Mouse (Mus musculus): ENCODE data around the gene Fbxl15. TPM values are rescaled to one million over a fixed set of nuclear protein-coding genes. Genes with fewer than 3 reads are reported as not detected.

Gene Fbxl15
- polyA plus RNA-seq, 1 experiment, result 15.3 TPM

GRCm38 (mm10) chr19:46322144-46322995, 5.6 kb upstream of the Fbxl15 start:
- no peaks in the 10 kb centered on the region for H3K36me3 ChIP-seq (ENCODE audit: control insufficient read depth, insufficient read depth)
- H3K4me3 ChIP-seq, result no peak overlapping the region
- no peak overlapping the region for H3ac ChIP-seq (ENCODE audit: control insufficient read depth, insufficient read length)
- no peaks in the 10 kb centered on the region for H3K79me2 ChIP-seq (ENCODE audit: control insufficient read depth, insufficient read depth)
- TF ChIP-seq MYOG (IDR thresholded peaks at IDR 0.05; ENCODE audit: control insufficient read depth in 1 of 3, insufficient read depth in 1 of 3, insufficient read length in 2 of 3, low read depth in 2 of 3) (no peak), REST (IDR thresholded peaks at IDR 0.05; ENCODE audit: insufficient read depth, insufficient read length) (no peak), USF1 (IDR thresholded peaks at IDR 0.05; ENCODE audit: low read depth) (no peak), CEBPB (IDR thresholded peaks at IDR 0.05; ENCODE audit: insufficient read depth, poor library complexity, severe bottlenecking) (no peak)
- H3K27me3 ChIP-seq (ENCODE audit: control insufficient read depth, insufficient read depth, insufficient read length), result peaks cover 45% of the 10 kb centered on the region
- H3K4me2 ChIP-seq (ENCODE audit: low read depth), result no peak overlapping the region

GRCm38 (mm10) chr19:46322996-46323572, 4.9 kb upstream of the Fbxl15 start:
- Histone ChIP-seq H3ac (ENCODE audit: control insufficient read depth, insufficient read length) (no peak overlapping the region), H3K36me3 (ENCODE audit: control insufficient read depth, insufficient read depth) (no peaks in the 10 kb centered on the region), H3K27me3 (ENCODE audit: control insufficient read depth, insufficient read depth, insufficient read length) (peaks cover 38% of the 10 kb centered on the region), H3K79me2 (ENCODE audit: control insufficient read depth, insufficient read depth) (no peaks in the 10 kb centered on the region), H3K4me3 (no peak overlapping the region), H3K4me2 (ENCODE audit: low read depth) (no peak overlapping the region)
- TF ChIP-seq E2F4 (IDR thresholded peaks at IDR 0.05; ENCODE audit: insufficient read depth), result no peak
- no peak for TF ChIP-seq REST (IDR thresholded peaks at IDR 0.05; ENCODE audit: insufficient read depth, insufficient read length)
- TF ChIP-seq POLR2AphosphoS2 (IDR thresholded peaks at IDR 0.05; ENCODE audit: insufficient read length, low read depth), result no peak
- TF ChIP-seq POLR2A (IDR thresholded peaks at IDR 0.05; ENCODE audit: insufficient read length, low read depth), result no peak
- no peak for TF ChIP-seq SRF (IDR thresholded peaks at IDR 0.05; ENCODE audit: control insufficient read depth, insufficient read length, low read depth)
- no peak for TF ChIP-seq MAX (IDR thresholded peaks at IDR 0.05; ENCODE audit: low read depth)
- no peak for TF ChIP-seq USF1 (IDR thresholded peaks at IDR 0.05; ENCODE audit: low read depth)
- no peak for TF ChIP-seq CEBPB (IDR thresholded peaks at IDR 0.05; ENCODE audit: insufficient read depth, poor library complexity, severe bottlenecking)
- TF ChIP-seq TCF12 (IDR thresholded peaks at IDR 0.05; ENCODE audit: insufficient read depth, poor library complexity, severe bottlenecking), result no peak
- no peak for TF ChIP-seq MYOG (IDR thresholded peaks at IDR 0.05; ENCODE audit: control insufficient read depth in 1 of 3, insufficient read depth in 1 of 3, insufficient read length in 2 of 3, low read depth in 2 of 3)
- no peak for TF ChIP-seq TCF3 (IDR thresholded peaks at IDR 0.05; ENCODE audit: insufficient read length, low read depth)
- TF ChIP-seq MYOD1 (IDR thresholded peaks at IDR 0.05; ENCODE audit: control insufficient read depth in 1 of 3, insufficient read length in 2 of 3, low read depth in 2 of 3), result no peak

- H3ac ChIP-seq (ENCODE audit: control insufficient read depth, insufficient read length), result no peak overlapping the region
- TF ChIP-seq MYOD1 (IDR thresholded peaks at IDR 0.05; ENCODE audit: control insufficient read depth in 1 of 3, insufficient read length in 2 of 3, low read depth in 2 of 3), result no peak
- TF ChIP-seq CEBPB (IDR thresholded peaks at IDR 0.05; ENCODE audit: insufficient read depth, poor library complexity, severe bottlenecking), result no peak
- TF ChIP-seq MYOG (IDR thresholded peaks at IDR 0.05; ENCODE audit: control insufficient read depth in 1 of 3, insufficient read depth in 1 of 3, insufficient read length in 2 of 3, low read depth in 2 of 3), result no peak
- TF ChIP-seq TCF3 (IDR thresholded peaks at IDR 0.05; ENCODE audit: insufficient read length, low read depth), result no peak
Measured at GRCm38 (mm10) chr19:46323716-46324115, 4.3 kb upstream of the Fbxl15 start.

DNA sequence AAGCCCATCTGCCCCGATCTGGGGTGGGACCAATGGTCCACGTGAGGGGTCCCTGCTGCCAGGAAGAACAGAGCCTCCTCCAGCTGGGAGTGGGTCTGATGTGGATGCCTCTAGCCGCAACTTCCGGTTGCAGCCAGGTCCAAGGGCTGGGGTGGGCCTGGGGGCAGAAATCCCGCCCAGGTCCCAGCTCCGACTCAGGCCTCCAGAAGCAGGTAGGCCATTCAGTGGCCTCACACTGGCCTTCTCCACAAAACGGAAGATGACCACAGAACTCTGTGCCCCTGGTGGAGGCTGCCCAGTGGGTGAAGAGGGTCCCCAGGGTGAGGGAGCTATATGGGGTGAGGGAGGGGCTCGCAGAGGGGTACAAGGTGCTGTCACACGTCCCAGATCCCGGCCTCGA, 3.6 kb upstream of the Fbxl15 start:
- no peak for TF ChIP-seq TCF3 (IDR thresholded peaks at IDR 0.05; ENCODE audit: insufficient read length, low read depth)
- TF ChIP-seq POLR2AphosphoS2 (IDR thresholded peaks at IDR 0.05; ENCODE audit: insufficient read length, low read depth), result no peak
- TF ChIP-seq MYOD1 (IDR thresholded peaks at IDR 0.05; ENCODE audit: control insufficient read depth in 1 of 3, insufficient read length in 2 of 3, low read depth in 2 of 3), result no peak
- Histone ChIP-seq H3K79me2 (ENCODE audit: control insufficient read depth, insufficient read depth) (no peaks in the 10 kb centered on the region), H3K4me2 (ENCODE audit: low read depth) (no peak overlapping the region), H3K36me3 (ENCODE audit: control insufficient read depth, insufficient read depth) (no peaks in the 10 kb centered on the region), H3ac (ENCODE audit: control insufficient read depth, insufficient read length) (no peak overlapping the region), H3K4me3 (no peak overlapping the region), H3K27me3 (ENCODE audit: control insufficient read depth, insufficient read depth, insufficient read length) (peaks cover 34% of the 10 kb centered on the region)

More at GRCm38 (mm10) chr19:46323716-46324115, 4.3 kb upstream of the Fbxl15 start:
- no peak overlapping the region for H3K4me3 ChIP-seq
- no peak overlapping the region for H3K4me2 ChIP-seq (ENCODE audit: low read depth)
- no peaks in the 10 kb centered on the region for H3K79me2 ChIP-seq (ENCODE audit: control insufficient read depth, insufficient read depth)
- H3K27me3 ChIP-seq (ENCODE audit: control insufficient read depth, insufficient read depth, insufficient read length), result peaks cover 34% of the 10 kb centered on the region
- no peaks in the 10 kb centered on the region for H3K36me3 ChIP-seq (ENCODE audit: control insufficient read depth, insufficient read depth)

- Histone ChIP-seq H3K27me3 (ENCODE audit: control insufficient read depth, insufficient read depth, insufficient read length) (peaks cover 34% of the 10 kb centered on the region), H3K4me3 (no peak overlapping the region), H3K79me2 (ENCODE audit: control insufficient read depth, insufficient read depth) (no peaks in the 10 kb centered on the region), H3ac (ENCODE audit: control insufficient read depth, insufficient read length) (no peak overlapping the region), H3K4me2 (ENCODE audit: low read depth) (no peak overlapping the region), H3K36me3 (ENCODE audit: control insufficient read depth, insufficient read depth) (no peaks in the 10 kb centered on the region)
- TF ChIP-seq POLR2AphosphoS2 (IDR thresholded peaks at IDR 0.05; ENCODE audit: insufficient read length, low read depth) (no peak), TCF3 (IDR thresholded peaks at IDR 0.05; ENCODE audit: insufficient read length, low read depth) (no peak), USF1 (IDR thresholded peaks at IDR 0.05; ENCODE audit: low read depth) (no peak), POLR2A (IDR thresholded peaks at IDR 0.05; ENCODE audit: insufficient read length, low read depth) (no peak), TCF12 (IDR thresholded peaks at IDR 0.05; ENCODE audit: insufficient read depth, poor library complexity, severe bottlenecking) (no peak), MYOG (IDR thresholded peaks at IDR 0.05; ENCODE audit: control insufficient read depth in 1 of 3, insufficient read depth in 1 of 3, insufficient read length in 2 of 3, low read depth in 2 of 3) (no peak), MAX (IDR thresholded peaks at IDR 0.05; ENCODE audit: low read depth) (no peak), SRF (IDR thresholded peaks at IDR 0.05; ENCODE audit: control insufficient read depth, insufficient read length, low read depth) (no peak), CEBPB (IDR thresholded peaks at IDR 0.05; ENCODE audit: insufficient read depth, poor library complexity, severe bottlenecking) (no peak), E2F4 (IDR thresholded peaks at IDR 0.05; ENCODE audit: insufficient read depth) (no peak), REST (IDR thresholded peaks at IDR 0.05; ENCODE audit: insufficient read depth, insufficient read length) (no peak), MYOD1 (IDR thresholded peaks at IDR 0.05; ENCODE audit: control insufficient read depth in 1 of 3, insufficient read length in 2 of 3, low read depth in 2 of 3) (no peak)
Measured at GRCm38 (mm10) chr19:46324918-46325317, 3.1 kb upstream of the Fbxl15 start.
